Mouse (Mus musculus): ENCODE results near the gene Ppp2r5b. TPM values are rescaled to one million over a fixed set of nuclear protein-coding genes. Genes with fewer than 3 reads are reported as not detected.

Ppp2r5b gene
- polyA plus RNA-seq, 1 experiment from 2014 or later = 22.2 TPM

MicroRNAs within 50 kb of the gene (microRNA counts, 519-probe panel; counts per million panel counts)
- 32.2 counts per million for microRNA mmu-miR-192

Small RNAs within 50 kb of the gene (microRNA-seq; reads per million reads assigned to microRNA genes)
- gene Mir192 (ENCODE audit: borderline number of aligned reads) (84.1 reads per million, percentile 62 among the genes with 10 or more reads in this experiment), gene Mir194-2 (ENCODE audit: borderline number of aligned reads) (51.9 reads per million, percentile 59 among the genes with 10 or more reads in this experiment)

Other genes starting within 250 kb of the Ppp2r5b start
- not detected in 2 replicates for gene Slc22a20, start 249.7 kb downstream of the Ppp2r5b start, polyA plus RNA-seq (2014; fragmentation: Nextera tagmentation; extraction: Ambion mirVana)
- gene Capn1, start 220.0 kb downstream of the Ppp2r5b start, polyA plus RNA-seq (2014; fragmentation: Nextera tagmentation; extraction: Ambion mirVana) = 7.7 and 8.5 TPM in 2 replicates
- 19.5 and 22.1 TPM in 2 replicates for gene Syvn1, start 189.3 kb downstream of the Ppp2r5b start, polyA plus RNA-seq (2014; fragmentation: Nextera tagmentation; extraction: Ambion mirVana)
- gene Mrpl49, start 178.1 kb downstream of the Ppp2r5b start, polyA plus RNA-seq (2014; fragmentation: Nextera tagmentation; extraction: Ambion mirVana) = 70.7 and 75.3 TPM in 2 replicates
- 586 and 633 TPM in 2 replicates for gene Fau, start 178.0 kb downstream of the Ppp2r5b start, polyA plus RNA-seq (2014; fragmentation: Nextera tagmentation; extraction: Ambion mirVana)
- gene Znhit2, start 174.7 kb downstream of the Ppp2r5b start, polyA plus RNA-seq (2014; fragmentation: Nextera tagmentation; extraction: Ambion mirVana) = 27.1 and 27.5 TPM in 2 replicates
- 10.1 and 11.9 TPM in 2 replicates for gene Tm7sf2, start 167.5 kb downstream of the Ppp2r5b start, polyA plus RNA-seq (2014; fragmentation: Nextera tagmentation; extraction: Ambion mirVana)
- 38.9 and 43.7 TPM in 2 replicates for gene Vps51, start 158.6 kb downstream of the Ppp2r5b start, polyA plus RNA-seq (2014; fragmentation: Nextera tagmentation; extraction: Ambion mirVana)
- gene Tmem262, start 155.8 kb downstream of the Ppp2r5b start, polyA plus RNA-seq (2014; fragmentation: Nextera tagmentation; extraction: Ambion mirVana) = not detected in 2 replicates
- gene Gm28374, start 153.6 kb downstream of the Ppp2r5b start, polyA plus RNA-seq (2014; fragmentation: Nextera tagmentation; extraction: Ambion mirVana) = 0.36 TPM in 1 of 2 replicates, not detected in the other
- gene Zfpl1, start 150.9 kb downstream of the Ppp2r5b start, polyA plus RNA-seq (2014; fragmentation: Nextera tagmentation; extraction: Ambion mirVana) = 51.2 and 56.2 TPM in 2 replicates
- gene Cdca5, start 150.9 kb downstream of the Ppp2r5b start, polyA plus RNA-seq (2014; fragmentation: Nextera tagmentation; extraction: Ambion mirVana) = 31.1 and 33.4 TPM in 2 replicates
- gene AC131692.1, start 141.5 kb downstream of the Ppp2r5b start, polyA plus RNA-seq (2014; fragmentation: Nextera tagmentation; extraction: Ambion mirVana) = 0.48 and 1.0 TPM in 2 replicates
- 0.23 and 0.40 TPM in 2 replicates for gene Naaladl1, start 130.1 kb downstream of the Ppp2r5b start, polyA plus RNA-seq (2014; fragmentation: Nextera tagmentation; extraction: Ambion mirVana)
- 38.1 and 41.0 TPM in 2 replicates for gene Sac3d1, start 117.2 kb downstream of the Ppp2r5b start, polyA plus RNA-seq (2014; fragmentation: Nextera tagmentation; extraction: Ambion mirVana)
- gene Snx15, start 107.6 kb downstream of the Ppp2r5b start, polyA plus RNA-seq (2014; fragmentation: Nextera tagmentation; extraction: Ambion mirVana) = 22.6 and 25.5 TPM in 2 replicates
- not detected in 2 replicates for gene Batf2, start 94.9 kb downstream of the Ppp2r5b start, polyA plus RNA-seq (2014; fragmentation: Nextera tagmentation; extraction: Ambion mirVana)
- 61.8 and 73.8 TPM in 2 replicates for gene Arl2, start 94.3 kb downstream of the Ppp2r5b start, polyA plus RNA-seq (2014; fragmentation: Nextera tagmentation; extraction: Ambion mirVana)
- not detected in 2 replicates for gene Majin, start 51.5 kb downstream of the Ppp2r5b start, polyA plus RNA-seq (2014; fragmentation: Nextera tagmentation; extraction: Ambion mirVana)
- 0.29 TPM in 1 of 2 replicates, not detected in the other for gene Gpha2, start 9.5 kb downstream of the Ppp2r5b start, polyA plus RNA-seq (2014; fragmentation: Nextera tagmentation; extraction: Ambion mirVana)
- 6.1 and 8.4 TPM in 2 replicates for gene Atg2a, start 5.8 kb upstream of the Ppp2r5b start, polyA plus RNA-seq (2014; fragmentation: Nextera tagmentation; extraction: Ambion mirVana)
- 70.0 and 82.8 TPM in 2 replicates for gene Ehd1, start 40.9 kb upstream of the Ppp2r5b start, polyA plus RNA-seq (2014; fragmentation: Nextera tagmentation; extraction: Ambion mirVana)
- 0.44 and 0.74 TPM in 2 replicates for gene Cdc42bpg, start 70.6 kb upstream of the Ppp2r5b start, polyA plus RNA-seq (2014; fragmentation: Nextera tagmentation; extraction: Ambion mirVana)
- gene Men1, start 99.1 kb upstream of the Ppp2r5b start, polyA plus RNA-seq (2014; fragmentation: Nextera tagmentation; extraction: Ambion mirVana) = 31.8 and 35.1 TPM in 2 replicates
- gene Map4k2, start 105.3 kb upstream of the Ppp2r5b start, polyA plus RNA-seq (2014; fragmentation: Nextera tagmentation; extraction: Ambion mirVana) = 9.6 and 10.1 TPM in 2 replicates
- gene Sf1, start 127.8 kb upstream of the Ppp2r5b start, polyA plus RNA-seq (2014; fragmentation: Nextera tagmentation; extraction: Ambion mirVana) = 106 and 124 TPM in 2 replicates
- gene Pygm, start 148.5 kb upstream of the Ppp2r5b start, polyA plus RNA-seq (2014; fragmentation: Nextera tagmentation; extraction: Ambion mirVana) = 149 and 178 TPM in 2 replicates
- gene Rasgrp2, start 163.5 kb upstream of the Ppp2r5b start, polyA plus RNA-seq (2014; fragmentation: Nextera tagmentation; extraction: Ambion mirVana) = 41.5 and 42.7 TPM in 2 replicates
- gene Nrxn2, start 182.9 kb upstream of the Ppp2r5b start, polyA plus RNA-seq (2014; fragmentation: Nextera tagmentation; extraction: Ambion mirVana) = 1.5 and 1.6 TPM in 2 replicates